Mouse (Mus musculus): ENCODE measurements around the gene Ctnnd2. TPM values are rescaled to one million over a fixed set of nuclear protein-coding genes. Genes with fewer than 3 reads are reported as not detected.

Ctnnd2 gene
- polyA plus RNA-seq, 1 experiment from 2014 or later, result 61.2 TPM

- Histone ChIP-seq H3K9me3 (ENCODE audit: control insufficient read depth, low read length) (no peaks in the 10 kb centered on the region), H3K36me3 (ENCODE audit: control insufficient read depth, insufficient read depth, low read length) (no peaks in the 10 kb centered on the region), H3K27ac (replicated peaks; ENCODE audit: low read depth, low read length) (no peak overlapping the region), H3K4me2 (ENCODE audit: low read length) (no peak overlapping the region), H3K4me3 (replicated peaks; ENCODE audit: low read depth, low read length) (no peak overlapping the region), H3K27me3 (ENCODE audit: control insufficient read depth, insufficient read depth, low read length) (no peaks in the 10 kb centered on the region), H3K9ac (replicated peaks; ENCODE audit: low read length) (no peak overlapping the region), H3K4me1 (ENCODE audit: control insufficient read depth, insufficient read depth, low read length) (peaks cover 8% of the 10 kb centered on the region; the same call in 1 of the 2 replicates)
- WGBS, result 22% methylated on average over 5 of the region's 5 CpGs
- ATAC-seq (ENCODE audit: low FRiP score, low TSS enrichment) (no peak), DNase-seq (peak; percentile 28)
These were observed 40.4 kb downstream of the Ctnnd2 start for GRCm38 (mm10) chr15:30212746-30213145.

DNA sequence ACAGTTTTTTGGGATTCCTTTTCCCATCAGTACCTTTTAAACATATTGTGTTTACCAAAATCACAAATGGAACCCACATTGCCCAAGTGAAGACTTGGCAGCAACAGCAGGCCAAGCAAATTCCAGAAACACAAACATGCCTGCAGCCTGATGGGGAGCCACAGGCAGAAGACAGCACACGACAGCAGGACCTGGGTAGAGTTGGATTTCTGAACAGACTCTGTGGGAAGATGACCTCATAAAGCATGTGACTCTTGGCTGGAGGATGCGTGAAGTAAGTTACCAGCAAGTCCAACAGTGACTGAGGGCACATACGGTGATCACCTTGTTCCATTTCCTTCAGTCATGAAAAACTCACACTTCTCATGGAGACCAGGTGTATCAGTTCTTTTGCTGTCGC is 43.5 kb downstream of the Ctnnd2 start:
- Histone ChIP-seq H3K9me3 (ENCODE audit: control insufficient read depth, low read length) (no peaks in the 10 kb centered on the region), H3K4me1 (ENCODE audit: control insufficient read depth, insufficient read depth, low read length) (peaks cover 6% of the 10 kb centered on the region; the same call in 1 of the 2 replicates), H3K4me3 (replicated peaks; ENCODE audit: low read depth, low read length) (no peak overlapping the region), H3K9ac (replicated peaks; ENCODE audit: low read length) (no peak overlapping the region), H3K4me2 (ENCODE audit: low read length) (no peak overlapping the region), H3K36me3 (ENCODE audit: control insufficient read depth, insufficient read depth, low read length) (no peaks in the 10 kb centered on the region), H3K27ac (replicated peaks; ENCODE audit: low read depth, low read length) (no peak overlapping the region), H3K27me3 (ENCODE audit: control insufficient read depth, insufficient read depth, low read length) (no peaks in the 10 kb centered on the region)
- ATAC-seq (ENCODE audit: low FRiP score, low TSS enrichment) (no peak), DNase-seq (no peak)
- WGBS, result 91% methylated on average over 4 of the region's 4 CpGs

DNA sequence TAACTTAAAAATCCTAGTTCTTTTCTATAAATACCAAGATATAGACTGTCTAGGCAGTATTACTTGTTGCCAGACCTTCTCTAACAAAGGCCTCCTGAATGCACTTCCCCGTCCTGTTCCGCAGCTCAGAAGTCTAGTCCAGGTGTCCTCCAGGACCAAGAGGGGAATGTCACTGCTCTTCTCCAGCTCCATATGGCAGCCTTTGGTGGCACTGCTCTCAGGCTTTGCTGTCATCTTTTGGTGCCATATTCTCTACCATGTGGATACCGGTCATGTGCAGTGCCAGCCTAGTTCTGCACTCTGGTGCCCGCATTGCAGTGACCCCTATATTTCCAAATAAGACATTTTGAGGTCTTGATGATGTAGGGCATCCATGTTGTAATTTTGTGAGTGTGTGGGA is 56.7 kb downstream of the Ctnnd2 start:
- H3K4me1 ChIP-seq (ENCODE audit: control insufficient read depth, insufficient read depth, low read length), result no peaks in the 10 kb centered on the region
- ATAC-seq (ENCODE audit: low FRiP score, low TSS enrichment), result no peak
- no peak overlapping the region for H3K27ac ChIP-seq (replicated peaks; ENCODE audit: low read depth, low read length)
- no peaks in the 10 kb centered on the region for H3K9me3 ChIP-seq (ENCODE audit: control insufficient read depth, low read length)
- WGBS, result 98% methylated on average over 4 of the region's 4 CpGs
- H3K4me3 ChIP-seq (replicated peaks; ENCODE audit: low read depth, low read length), result no peak overlapping the region
- no peak overlapping the region for H3K9ac ChIP-seq (replicated peaks; ENCODE audit: low read length)
- H3K27me3 ChIP-seq (ENCODE audit: control insufficient read depth, insufficient read depth, low read length), result no peaks in the 10 kb centered on the region
- no peaks in the 10 kb centered on the region for H3K36me3 ChIP-seq (ENCODE audit: control insufficient read depth, insufficient read depth, low read length)
- no peak for DNase-seq
- H3K4me2 ChIP-seq (ENCODE audit: low read length), result no peak overlapping the region

GRCm38 (mm10) chr15:30235210-30236034 is 63.0 kb downstream of the Ctnnd2 start:
- no peak for ATAC-seq (ENCODE audit: low FRiP score, low TSS enrichment)

DNA sequence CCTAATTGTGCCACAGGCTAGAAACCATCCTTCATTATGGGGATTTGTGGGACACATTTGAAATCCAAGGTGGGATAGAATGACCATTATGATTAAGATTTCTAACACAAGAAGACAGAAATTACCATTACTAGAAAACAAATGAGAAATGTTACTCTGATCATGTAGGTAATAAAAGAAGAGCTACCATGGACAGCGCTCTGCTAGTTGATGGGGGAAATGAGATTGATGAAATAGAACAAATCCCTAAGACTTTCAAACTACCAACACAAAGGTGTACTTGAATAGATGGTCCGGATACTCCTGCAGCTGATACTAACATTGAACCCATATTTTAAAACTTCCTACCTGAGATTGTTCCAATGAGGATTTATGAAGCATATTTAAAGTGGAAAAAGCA is 68.5 kb downstream of the Ctnnd2 start:
- 86% methylated on average over 2 of the region's 2 CpGs for WGBS
- DNase-seq, result no peak

More at GRCm38 (mm10) chr15:30235210-30236034, 63.0 kb downstream of the Ctnnd2 start:
- WGBS, result 92% methylated on average over 10 of the region's 10 CpGs
- H3K4me1 ChIP-seq (ENCODE audit: control insufficient read depth, insufficient read depth, low read length), result no peaks in the 10 kb centered on the region
- H3K27ac ChIP-seq (replicated peaks; ENCODE audit: low read depth, low read length), result no peak overlapping the region
- no peak for DNase-seq
- no peak overlapping the region for H3K4me2 ChIP-seq (ENCODE audit: low read length)
- no peaks in the 10 kb centered on the region for H3K9me3 ChIP-seq (ENCODE audit: control insufficient read depth, low read length)
- no peaks in the 10 kb centered on the region for H3K36me3 ChIP-seq (ENCODE audit: control insufficient read depth, insufficient read depth, low read length)
- no peaks in the 10 kb centered on the region for H3K27me3 ChIP-seq (ENCODE audit: control insufficient read depth, insufficient read depth, low read length)
- H3K4me3 ChIP-seq (replicated peaks; ENCODE audit: low read depth, low read length), result no peak overlapping the region
- no peak overlapping the region for H3K9ac ChIP-seq (replicated peaks; ENCODE audit: low read length)

GRCm38 (mm10) chr15:30268822-30269221 is 96.4 kb downstream of the Ctnnd2 start:
- H3K4me3 ChIP-seq (replicated peaks; ENCODE audit: low read depth, low read length), result no peak overlapping the region
- no peaks in the 10 kb centered on the region for H3K9me3 ChIP-seq (ENCODE audit: control insufficient read depth, low read length)
- no peak overlapping the region for H3K9ac ChIP-seq (replicated peaks; ENCODE audit: low read length)
- WGBS, result 87% methylated on average over 10 of the region's 10 CpGs
- H3K4me2 ChIP-seq (ENCODE audit: low read length), result no peak overlapping the region
- DNase-seq (no peak), ATAC-seq (ENCODE audit: low FRiP score, low TSS enrichment) (no peak)
- no peak overlapping the region for H3K27ac ChIP-seq (replicated peaks; ENCODE audit: low read depth, low read length)
- H3K36me3 ChIP-seq (ENCODE audit: control insufficient read depth, insufficient read depth, low read length), result no peaks in the 10 kb centered on the region
- no peaks in the 10 kb centered on the region for H3K27me3 ChIP-seq (ENCODE audit: control insufficient read depth, insufficient read depth, low read length)
- H3K4me1 ChIP-seq (ENCODE audit: control insufficient read depth, insufficient read depth, low read length), result no peaks in the 10 kb centered on the region

More for the DNA sequence above, 68.5 kb downstream of the Ctnnd2 start:
- no peaks in the 10 kb centered on the region for H3K27me3 ChIP-seq (ENCODE audit: control insufficient read depth, insufficient read depth, low read length)
- H3K9ac ChIP-seq (replicated peaks; ENCODE audit: low read length), result no peak overlapping the region
- no peaks in the 10 kb centered on the region for H3K36me3 ChIP-seq (ENCODE audit: control insufficient read depth, insufficient read depth, low read length)
- no peaks in the 10 kb centered on the region for H3K4me1 ChIP-seq (ENCODE audit: control insufficient read depth, insufficient read depth, low read length)
- no peak overlapping the region for H3K27ac ChIP-seq (replicated peaks; ENCODE audit: low read depth, low read length)
- H3K9me3 ChIP-seq (ENCODE audit: control insufficient read depth, low read length), result no peaks in the 10 kb centered on the region
- no peak for ATAC-seq (ENCODE audit: low FRiP score, low TSS enrichment)
- H3K4me3 ChIP-seq (replicated peaks; ENCODE audit: low read depth, low read length), result no peak overlapping the region
- H3K4me2 ChIP-seq (ENCODE audit: low read length), result no peak overlapping the region

- ATAC-seq (ENCODE audit: low FRiP score, low TSS enrichment) (no peak), DNase-seq (no peak)
- no peaks in the 10 kb centered on the region for H3K9me3 ChIP-seq (ENCODE audit: control insufficient read depth, low read length)
- H3K4me2 ChIP-seq (ENCODE audit: low read length), result no peak overlapping the region
- no peak overlapping the region for H3K9ac ChIP-seq (replicated peaks; ENCODE audit: low read length)
- no peaks in the 10 kb centered on the region for H3K27me3 ChIP-seq (ENCODE audit: control insufficient read depth, insufficient read depth, low read length)
- no peak overlapping the region for H3K27ac ChIP-seq (replicated peaks; ENCODE audit: low read depth, low read length)
- H3K36me3 ChIP-seq (ENCODE audit: control insufficient read depth, insufficient read depth, low read length), result no peaks in the 10 kb centered on the region
- WGBS, result 82% methylated on average over 8 of the region's 8 CpGs
- H3K4me3 ChIP-seq (replicated peaks; ENCODE audit: low read depth, low read length), result no peak overlapping the region
- no peaks in the 10 kb centered on the region for H3K4me1 ChIP-seq (ENCODE audit: control insufficient read depth, insufficient read depth, low read length)
These were observed 98.8 kb downstream of the Ctnnd2 start for GRCm38 (mm10) chr15:30271141-30271572.

DNA sequence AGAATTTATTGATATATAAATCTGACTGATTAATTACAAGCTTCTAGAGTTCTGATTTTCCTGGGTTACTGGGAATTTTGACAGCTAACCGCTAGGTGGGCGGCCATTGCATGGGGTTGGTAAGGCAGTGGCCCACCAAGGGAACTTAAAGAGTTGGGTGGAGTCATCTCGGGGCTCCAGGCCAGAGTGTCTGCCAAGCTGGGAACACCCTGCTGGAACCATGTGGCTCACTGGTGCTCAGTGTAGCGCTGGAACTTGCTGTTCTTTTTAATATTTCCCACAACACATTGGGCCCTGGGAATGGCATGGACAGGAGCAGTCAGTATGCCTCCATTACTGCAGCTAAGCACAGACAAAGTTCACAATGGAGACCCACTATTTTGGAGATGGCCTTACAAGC is 99.9 kb downstream of the Ctnnd2 start:
- no peak overlapping the region for H3K27ac ChIP-seq (replicated peaks; ENCODE audit: low read depth, low read length)
- no peak for ATAC-seq (ENCODE audit: low FRiP score, low TSS enrichment)

GRCm38 (mm10) chr15:30275721-30276120 is 103.3 kb downstream of the Ctnnd2 start:
- Histone ChIP-seq H3K9ac (replicated peaks; ENCODE audit: low read length) (no peak overlapping the region), H3K27ac (replicated peaks; ENCODE audit: low read depth, low read length) (no peak overlapping the region), H3K4me1 (ENCODE audit: control insufficient read depth, insufficient read depth, low read length) (no peaks in the 10 kb centered on the region), H3K4me2 (ENCODE audit: low read length) (no peak overlapping the region), H3K9me3 (ENCODE audit: control insufficient read depth, low read length) (no peaks in the 10 kb centered on the region), H3K4me3 (replicated peaks; ENCODE audit: low read depth, low read length) (no peak overlapping the region), H3K36me3 (ENCODE audit: control insufficient read depth, insufficient read depth, low read length) (no peaks in the 10 kb centered on the region), H3K27me3 (ENCODE audit: control insufficient read depth, insufficient read depth, low read length) (no peaks in the 10 kb centered on the region)
- no peak for DNase-seq
- WGBS, result 66% methylated on average over 5 of the region's 5 CpGs
- no peak for ATAC-seq (ENCODE audit: low FRiP score, low TSS enrichment)

More for the DNA sequence above, 99.9 kb downstream of the Ctnnd2 start:
- no peaks in the 10 kb centered on the region for H3K36me3 ChIP-seq (ENCODE audit: control insufficient read depth, insufficient read depth, low read length)
- H3K9ac ChIP-seq (replicated peaks; ENCODE audit: low read length), result no peak overlapping the region
- no peaks in the 10 kb centered on the region for H3K4me1 ChIP-seq (ENCODE audit: control insufficient read depth, insufficient read depth, low read length)
- H3K4me2 ChIP-seq (ENCODE audit: low read length), result no peak overlapping the region
- H3K9me3 ChIP-seq (ENCODE audit: control insufficient read depth, low read length), result no peaks in the 10 kb centered on the region
- whole genome bisulfite sequencing, result 95% methylated on average over 4 of the region's 4 CpGs
- H3K4me3 ChIP-seq (replicated peaks; ENCODE audit: low read depth, low read length), result no peak overlapping the region
- DNase-seq, result no peak
- no peaks in the 10 kb centered on the region for H3K27me3 ChIP-seq (ENCODE audit: control insufficient read depth, insufficient read depth, low read length)
